28 mouse cellular contexts compared by ENCODE assay signal in the genomic region with DNA sequence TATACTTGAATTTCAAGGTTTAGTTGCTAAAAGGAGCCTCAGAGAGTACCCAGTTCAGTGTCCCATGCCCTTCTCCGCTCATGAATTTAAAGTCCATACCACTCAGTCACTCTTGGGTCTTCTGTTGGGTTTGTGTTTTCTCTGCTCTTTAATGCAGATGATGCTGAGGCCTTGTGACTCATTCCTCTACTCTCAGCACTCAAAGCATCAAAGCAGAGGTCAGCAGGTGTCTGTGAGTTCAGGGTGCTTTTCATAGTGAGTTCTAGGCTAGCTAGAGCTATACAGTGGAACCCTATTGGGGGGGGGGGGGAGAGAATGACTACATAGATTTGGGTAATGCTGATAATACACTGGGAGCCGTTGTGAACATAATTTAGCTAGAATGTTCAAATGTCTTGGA.
"Had no signal": no experiment of that assay in that cellular context is flagged by ENCODE, and none has a peak within 500 bp of the region (broad histone marks: within the 10 kb centered on the region; RNA-seq: fewer than 3 reads in every experiment).

No protein-coding gene starts in this region.

- H3K4me2 ChIP-seq: embryonic facial prominence, embryonic 12.5 days; embryonic facial prominence, embryonic 13.5 days; embryonic facial prominence, embryonic 15.5 days; forebrain, embryonic 12.5 days; forebrain, embryonic 13.5 days; forebrain, embryonic 15.5 days had no signal

- DNase-seq: cerebellum, adult 8-10 months; cerebellum, adult 9-10 months; cerebellum, adult 9-11 months; cerebellum, postnatal 10 days; cerebellum, postnatal 14 days; cerebellum, postnatal 25 days; cerebellum, postnatal 36 days; embryo, embryonic 11 days; forebrain, postnatal 0 days; gastrocnemius, adult 2 months; gastrocnemius, postnatal 10 days; gastrocnemius, postnatal 14 days; gastrocnemius, postnatal 25 days; gastrocnemius, postnatal 36 days; heart, adult 11 months; heart, adult 18-20 months; heart, adult 2 months had no signal

- ATAC-seq: forebrain, embryonic 13.5 days; forebrain, embryonic 14.5 days; forebrain, embryonic 15.5 days; forebrain, embryonic 16.5 days; forebrain, postnatal 0 days had no signal

- H3K9ac ChIP-seq: embryonic facial prominence, embryonic 12.5 days; embryonic facial prominence, embryonic 13.5 days; embryonic facial prominence, embryonic 15.5 days; forebrain, embryonic 12.5 days; forebrain, embryonic 13.5 days; forebrain, embryonic 15.5 days; forebrain, postnatal 0 days had no signal

- H3K4me3 ChIP-seq: embryonic facial prominence, embryonic 10.5 days; embryonic facial prominence, embryonic 12.5 days; embryonic facial prominence, embryonic 13.5 days; embryonic facial prominence, embryonic 15.5 days; erythroblast, embryonic 14.5 days; forebrain, embryonic 10.5 days; forebrain, embryonic 12.5 days; forebrain, embryonic 13.5 days; forebrain, embryonic 15.5 days; gastrocnemius, adult 2 months; heart, adult 2 months had no signal

- H3K4me1 ChIP-seq: embryonic facial prominence, embryonic 10.5 days; embryonic facial prominence, embryonic 12.5 days; embryonic facial prominence, embryonic 13.5 days; forebrain, embryonic 10.5 days; forebrain, embryonic 12.5 days; forebrain, embryonic 13.5 days; forebrain, embryonic 15.5 days had no signal

- H3K27ac ChIP-seq: embryonic facial prominence, embryonic 10.5 days; embryonic facial prominence, embryonic 12.5 days; embryonic facial prominence, embryonic 13.5 days; embryonic facial prominence, embryonic 15.5 days; forebrain, embryonic 10.5 days; forebrain, embryonic 12.5 days; forebrain, embryonic 13.5 days; forebrain, embryonic 15.5 days; gastrocnemius, adult 2 months; heart, adult 2 months had no signal

- H3K27me3 ChIP-seq: embryonic facial prominence, embryonic 12.5 days; embryonic facial prominence, embryonic 13.5 days; embryonic facial prominence, embryonic 15.5 days; forebrain, embryonic 12.5 days; forebrain, embryonic 13.5 days; forebrain, embryonic 15.5 days had no signal

- H3K9me3 ChIP-seq: embryonic facial prominence, embryonic 10.5 days; embryonic facial prominence, embryonic 12.5 days; embryonic facial prominence, embryonic 13.5 days; embryonic facial prominence, embryonic 15.5 days; forebrain, embryonic 10.5 days; forebrain, embryonic 12.5 days; forebrain, embryonic 13.5 days; forebrain, embryonic 15.5 days had no signal
